Mouse (Mus musculus): ENCODE results near the gene Agxt.

DNA sequence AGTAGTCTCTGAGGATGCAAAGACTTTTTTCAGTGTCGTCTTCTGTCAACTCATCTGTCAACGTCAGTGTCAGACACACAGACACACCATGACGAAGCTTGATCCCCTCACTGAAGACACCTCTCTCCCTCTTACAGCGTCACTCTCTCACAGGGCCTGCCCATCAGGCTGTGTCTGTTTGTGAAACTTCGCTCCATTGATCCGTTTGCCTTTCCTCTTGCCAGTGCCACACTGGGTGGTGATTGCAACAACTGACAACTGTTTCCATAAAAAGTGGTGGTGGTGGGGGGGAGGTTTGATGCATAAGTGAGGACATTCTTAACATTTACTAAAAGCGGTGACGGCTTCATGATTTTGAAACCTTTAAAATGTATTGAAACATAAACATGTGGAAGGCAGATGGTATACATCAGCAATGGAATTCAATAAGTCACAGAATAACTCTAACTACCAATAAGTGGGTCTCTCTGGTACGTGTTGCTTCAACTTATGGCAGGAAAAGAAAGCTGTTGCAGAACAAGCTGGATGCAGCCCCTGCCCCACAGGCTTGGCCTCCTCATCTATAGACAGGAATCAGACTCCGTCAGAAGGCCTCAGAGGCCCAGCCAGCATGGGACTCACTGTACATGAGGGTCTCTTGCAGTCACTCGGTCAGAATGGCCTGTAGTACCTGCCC lies 11.7 kb upstream of the Agxt start:
- TF ChIP-seq POLR2A (IDR thresholded peaks at IDR 0.05; ENCODE audit: insufficient read length, low read depth) (no peak), CEBPB (IDR thresholded peaks at IDR 0.05; ENCODE audit: insufficient read depth, poor library complexity, severe bottlenecking) (no peak), USF1 (IDR thresholded peaks at IDR 0.05; ENCODE audit: low read depth) (no peak), REST (IDR thresholded peaks at IDR 0.05; ENCODE audit: insufficient read depth, insufficient read length) (no peak), TCF12 (IDR thresholded peaks at IDR 0.05; ENCODE audit: insufficient read depth, poor library complexity, severe bottlenecking) (no peak), SRF (IDR thresholded peaks at IDR 0.05; ENCODE audit: control insufficient read depth, insufficient read length, low read depth) (no peak), E2F4 (IDR thresholded peaks at IDR 0.05; ENCODE audit: insufficient read depth) (no peak), MAX (IDR thresholded peaks at IDR 0.05; ENCODE audit: low read depth) (no peak), TCF3 (IDR thresholded peaks at IDR 0.05; ENCODE audit: insufficient read length, low read depth) (no peak), POLR2AphosphoS2 (IDR thresholded peaks at IDR 0.05; ENCODE audit: insufficient read length, low read depth) (no peak), MYOD1 (IDR thresholded peaks at IDR 0.05; ENCODE audit: control insufficient read depth in 1 of 3, insufficient read length in 2 of 3, low read depth in 2 of 3) (no peak)
